Mouse (Mus musculus): ENCODE data around the gene Lysmd4.
"Not testable (repeated sequence)": the region's sequence is repeated elsewhere in the genome, so short reads cannot be mapped to it uniquely, and the experiment has no call there.

Gene Lysmd4

DNA sequence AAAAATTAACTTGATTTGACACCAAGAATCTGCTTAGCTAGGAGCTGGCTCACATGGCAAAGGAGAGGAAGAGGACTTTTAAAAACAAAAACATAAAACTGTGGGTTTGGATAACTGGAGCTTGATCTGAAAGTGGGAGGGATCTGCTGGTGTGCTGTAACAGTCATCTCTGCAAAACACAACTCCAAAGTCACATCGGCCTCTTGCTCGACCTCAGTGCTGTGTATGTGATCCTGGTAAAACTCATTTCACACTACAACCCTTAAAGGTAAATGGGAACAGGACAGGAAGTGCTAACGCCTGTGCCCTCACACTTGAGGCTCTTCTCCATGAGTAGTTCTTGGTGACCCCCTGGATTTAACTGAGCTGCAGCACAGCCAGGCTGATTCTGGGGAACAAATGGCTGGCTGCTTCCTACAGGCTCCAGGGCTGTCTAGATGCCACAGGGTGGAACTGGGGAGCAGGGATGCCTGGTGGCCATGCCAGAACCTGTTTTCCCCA, 8.3 kb downstream of the Lysmd4 start:
- DNase-seq (ENCODE audit: low read depth, low spot score) = no peak

DNA sequence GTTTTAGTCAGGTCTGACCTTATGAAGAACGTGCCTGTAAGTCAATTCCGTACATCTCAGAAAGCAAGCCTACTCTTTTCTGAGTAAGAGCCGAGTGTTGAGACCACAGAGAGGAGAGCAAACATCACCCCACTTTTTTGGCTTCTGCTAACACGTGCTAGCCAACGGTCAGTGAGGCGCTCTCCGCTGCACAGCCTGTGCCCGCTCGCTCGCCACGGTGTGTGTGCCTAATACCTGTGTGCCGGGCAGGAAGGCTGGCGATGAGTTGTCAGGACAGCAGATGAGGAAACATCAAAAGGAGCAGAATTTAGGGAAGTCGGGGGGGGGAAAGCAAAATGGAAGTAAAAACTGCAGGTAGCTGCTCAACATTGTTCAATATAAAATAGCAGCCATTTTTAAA, 10.2 kb downstream of the Lysmd4 start:
- DNase-seq (ENCODE audit: low read depth, low spot score) = no peak

DNA sequence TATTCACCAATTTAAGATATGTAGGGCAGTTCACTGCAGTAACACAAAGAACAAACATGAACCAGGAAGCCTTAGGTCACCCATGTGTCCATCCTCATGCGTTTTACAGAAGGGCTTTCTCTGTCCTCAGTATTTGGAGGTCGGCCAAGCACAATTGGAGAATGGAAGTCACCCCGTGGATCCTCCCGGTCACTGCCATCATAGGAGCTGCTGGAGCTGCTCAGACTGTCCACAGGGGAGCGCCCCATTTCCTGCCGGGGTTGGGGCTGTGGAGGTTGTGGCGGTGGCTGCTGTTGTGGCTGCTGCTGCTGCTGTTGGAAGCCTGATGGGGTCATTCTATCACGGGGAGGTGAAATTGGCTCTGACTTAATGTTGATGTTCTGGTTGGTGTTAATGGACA, 12.5 kb downstream of the Lysmd4 start:
- DNase-seq (ENCODE audit: low read depth, low spot score) = no peak

DNA sequence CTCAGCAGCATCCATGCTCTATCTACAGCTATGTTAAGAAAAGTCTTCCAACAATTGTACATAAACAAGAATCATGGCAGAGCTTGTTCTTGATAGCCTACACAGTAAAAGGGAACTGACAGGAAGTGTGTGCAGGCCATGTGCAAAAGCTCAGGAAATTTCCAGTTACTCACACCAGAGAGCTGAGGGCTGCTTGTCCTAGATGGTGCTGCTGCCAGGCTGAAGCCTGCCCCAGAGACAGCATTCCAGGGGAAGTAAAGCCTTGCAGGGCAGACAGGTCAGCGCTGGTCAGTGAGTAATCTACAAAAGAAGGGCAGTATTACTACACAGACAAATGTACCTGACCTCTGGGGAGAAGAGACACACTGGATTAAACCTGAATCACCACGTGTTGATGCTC, 14.0 kb downstream of the Lysmd4 start:
- DNase-seq (ENCODE audit: low read depth, low spot score) = no peak

DNA sequence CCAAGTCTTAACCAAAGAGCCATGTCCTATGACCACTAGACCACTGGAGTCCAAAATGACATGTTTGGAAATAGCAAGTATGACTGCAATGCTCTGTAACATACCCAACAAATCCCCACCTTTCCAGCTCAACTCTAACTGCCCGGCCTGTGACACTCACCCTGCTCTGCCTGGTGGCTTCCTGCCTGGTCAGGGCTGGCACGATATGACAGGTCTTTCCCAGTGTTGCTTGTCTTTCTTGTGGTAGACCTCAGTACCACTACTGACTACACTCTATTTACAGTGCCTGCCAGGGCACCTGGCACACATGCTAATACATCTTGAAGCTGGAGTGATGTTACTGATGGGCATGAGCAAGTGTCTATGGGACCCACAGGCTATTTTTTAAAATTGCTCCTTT, 15.4 kb downstream of the Lysmd4 start:
- DNase-seq (ENCODE audit: low read depth, low spot score) = no peak

DNA sequence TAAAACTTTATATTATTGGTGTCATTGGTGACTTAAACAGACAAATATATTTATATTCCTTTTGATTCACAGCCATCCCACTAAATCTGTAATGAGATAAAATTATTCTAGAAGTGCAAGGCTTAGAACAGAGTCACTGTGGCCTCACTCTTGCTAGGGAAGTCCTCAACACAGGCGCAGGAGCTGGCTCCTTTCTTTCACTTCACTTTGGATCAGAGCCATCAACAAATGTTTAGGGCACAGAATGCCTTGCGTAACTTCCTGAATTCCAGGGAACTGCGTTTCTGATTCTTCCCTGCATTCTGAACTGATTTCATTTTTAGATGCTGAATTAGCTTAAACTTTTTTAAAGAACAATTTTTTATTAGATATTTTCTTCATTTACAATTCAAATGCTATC, 19.6 kb downstream of the Lysmd4 start:
- DNase-seq (ENCODE audit: low read depth, low spot score) = no peak

DNA sequence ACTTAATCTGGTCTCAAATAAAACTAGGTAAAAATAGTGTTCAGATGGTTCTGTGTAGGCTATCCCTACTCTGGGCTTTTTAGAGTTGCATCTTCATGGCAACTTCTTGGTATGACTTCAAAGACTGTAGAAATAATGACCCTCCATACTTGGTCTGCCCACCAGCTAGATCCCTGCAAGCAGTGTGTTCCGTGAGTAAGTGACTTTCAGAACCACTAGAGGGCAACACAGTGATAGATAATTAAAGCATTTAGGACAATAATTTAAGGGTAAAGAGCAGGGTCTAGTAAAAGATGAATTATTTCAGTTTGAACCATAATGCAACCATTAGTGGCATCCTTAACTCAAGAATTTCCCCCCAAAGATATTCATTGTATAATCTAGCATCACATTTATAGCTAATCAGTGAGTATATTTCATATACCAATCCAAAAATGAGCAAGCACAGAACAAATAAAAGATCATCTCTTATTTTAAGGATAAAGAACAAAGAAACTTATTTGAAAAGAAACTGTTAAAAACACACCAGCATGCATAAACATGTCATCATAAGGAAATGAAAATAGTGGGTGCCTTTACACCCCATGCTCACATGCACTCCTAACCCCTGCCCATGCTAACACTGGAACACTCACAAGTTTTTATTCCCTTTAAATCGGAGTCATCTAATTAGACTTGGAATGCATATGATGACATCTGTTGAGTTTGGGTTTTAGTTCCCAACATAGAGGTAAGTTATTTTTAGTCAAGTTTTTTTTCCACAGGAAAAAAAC, 21.0 kb downstream of the Lysmd4 start:
- DNase-seq (ENCODE audit: low read depth, low spot score) = no peak

DNA sequence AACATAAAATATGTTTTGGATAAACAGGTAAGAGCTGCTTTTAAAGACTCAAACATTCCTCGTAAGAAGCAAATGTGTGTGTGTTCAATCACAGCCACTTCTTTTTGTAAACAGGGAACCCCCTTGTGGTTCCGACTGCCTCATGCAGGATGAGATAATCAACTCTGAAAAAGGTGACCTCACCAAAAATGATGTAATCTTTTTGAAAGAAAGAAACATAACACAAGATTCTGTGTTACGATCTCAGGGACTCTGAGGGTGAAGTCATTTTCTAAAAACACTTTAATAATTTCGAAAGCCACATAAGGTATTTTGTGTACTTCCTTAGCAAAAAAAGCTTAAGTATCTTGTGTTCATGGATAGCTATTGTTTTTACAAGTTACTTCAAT, 21.5 kb downstream of the Lysmd4 start:
- no peak for DNase-seq (ENCODE audit: low read depth, low spot score)

DNA sequence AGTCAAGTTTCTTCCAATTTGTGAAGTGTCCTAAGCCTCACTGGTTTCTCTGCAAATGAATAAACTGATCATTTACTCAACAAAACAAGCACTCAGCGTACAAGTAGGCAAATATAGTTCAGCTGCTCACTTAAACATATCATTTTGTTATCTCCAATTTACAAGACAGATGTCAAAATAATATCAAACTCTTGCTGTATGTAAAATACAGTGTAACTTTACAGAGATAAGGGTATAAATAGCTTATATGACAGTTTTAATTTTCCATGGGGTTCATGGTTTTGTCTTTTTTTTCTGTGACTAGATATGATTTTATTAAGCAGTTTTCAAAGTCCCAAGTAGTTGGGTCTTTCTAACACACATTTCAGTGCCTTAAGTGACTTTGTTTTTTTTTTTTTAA, 22.9 kb downstream of the Lysmd4 start:
- no peak for DNase-seq (ENCODE audit: low read depth, low spot score)

DNA sequence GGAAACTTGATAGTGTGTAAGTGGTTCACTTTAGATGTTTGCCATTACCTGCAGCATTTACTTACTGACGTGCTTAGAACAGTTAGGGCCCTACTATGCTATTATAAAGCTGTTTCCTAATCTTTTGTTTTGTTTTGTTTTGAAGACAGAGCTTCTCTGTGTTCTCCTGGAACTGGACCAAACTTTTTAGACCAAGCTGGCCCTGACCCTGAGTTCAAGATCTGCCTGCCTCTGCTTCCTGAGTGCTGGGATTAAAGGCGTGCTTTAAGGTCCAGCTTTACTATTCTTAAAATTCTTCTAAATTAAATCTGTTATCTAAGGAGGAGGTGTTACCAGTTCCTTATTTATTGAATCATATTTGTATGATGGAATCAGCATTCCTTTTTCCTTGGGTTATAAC, 23.7 kb downstream of the Lysmd4 start:
- DNase-seq (ENCODE audit: low read depth, low spot score) = no peak

DNA sequence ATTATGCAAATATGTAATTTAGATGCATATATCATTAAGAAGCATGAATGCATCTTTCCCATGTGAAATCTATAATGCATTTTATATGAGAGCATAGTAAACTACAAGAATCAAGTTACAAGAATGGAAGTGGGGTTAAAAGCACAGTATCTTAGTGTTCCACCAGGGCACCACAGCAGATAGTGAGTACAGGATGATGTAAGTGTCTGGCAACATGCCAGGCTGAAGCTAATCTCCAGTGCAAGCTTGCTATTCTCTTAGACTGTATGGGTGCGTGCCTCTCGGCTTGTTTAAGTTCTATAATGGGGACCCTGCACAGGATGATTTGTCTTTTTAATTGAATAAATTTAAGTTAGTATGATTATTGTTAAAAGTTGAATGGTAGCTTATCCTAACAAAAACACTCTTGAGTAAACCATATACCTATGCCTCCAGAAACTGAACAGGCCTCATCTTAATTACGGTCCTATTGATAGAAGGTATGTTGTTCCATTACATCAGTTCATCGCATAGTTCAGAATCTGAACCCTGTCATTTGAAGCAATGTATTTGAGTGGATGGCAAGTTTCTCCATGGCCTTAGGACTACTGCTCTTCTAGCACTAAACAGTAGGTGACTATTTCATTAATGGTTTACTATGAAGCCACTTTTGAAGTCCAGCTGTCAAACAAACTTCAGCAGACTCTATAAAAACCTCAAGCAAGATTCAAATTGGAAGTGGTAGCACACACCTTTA, 37.7 kb downstream of the Lysmd4 start:
- no peak for DNase-seq (ENCODE audit: low read depth, low spot score)

DNA sequence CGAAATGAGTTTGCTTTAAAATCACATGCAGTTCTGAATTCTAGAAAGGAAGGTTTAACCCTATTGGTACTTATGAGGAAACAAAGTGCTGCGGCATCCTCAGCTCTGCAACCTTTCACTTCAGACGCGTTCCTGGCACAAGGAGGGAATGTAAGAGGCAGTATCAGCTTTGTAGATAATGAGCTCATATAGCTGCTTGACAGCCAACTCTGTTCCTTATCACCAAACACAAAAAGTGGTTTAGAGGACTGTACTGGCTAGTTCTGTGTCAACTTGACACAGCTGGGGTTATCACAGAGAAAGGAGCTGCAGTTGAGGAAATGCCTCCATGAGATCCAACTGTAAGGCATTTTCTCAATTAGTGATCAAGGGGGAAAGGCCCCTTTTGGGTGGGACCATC, 48.1 kb downstream of the Lysmd4 start:
- DNase-seq (ENCODE audit: low read depth, low spot score) = not testable (repeated sequence)

DNA sequence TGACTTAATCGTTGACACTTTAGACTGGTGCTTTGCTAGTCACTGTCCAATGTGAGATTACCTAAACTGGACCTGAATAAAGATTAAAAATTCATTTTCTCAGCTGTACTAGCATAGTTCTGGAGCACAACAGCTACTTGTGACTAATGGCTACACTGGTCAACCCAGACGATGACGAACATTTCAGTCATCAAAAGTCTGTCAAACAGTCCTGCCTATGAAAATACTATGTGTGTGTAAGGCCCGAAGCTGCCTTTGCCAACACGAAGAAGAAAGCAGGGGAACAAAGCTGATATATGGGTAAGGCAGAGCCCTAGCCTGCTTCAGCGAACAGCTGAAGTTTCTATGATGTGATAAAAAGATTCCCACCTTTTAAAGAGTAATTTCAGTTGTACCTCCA, 61.2 kb downstream of the Lysmd4 start:
- DNase-seq (ENCODE audit: low read depth, low spot score) = no peak

DNA sequence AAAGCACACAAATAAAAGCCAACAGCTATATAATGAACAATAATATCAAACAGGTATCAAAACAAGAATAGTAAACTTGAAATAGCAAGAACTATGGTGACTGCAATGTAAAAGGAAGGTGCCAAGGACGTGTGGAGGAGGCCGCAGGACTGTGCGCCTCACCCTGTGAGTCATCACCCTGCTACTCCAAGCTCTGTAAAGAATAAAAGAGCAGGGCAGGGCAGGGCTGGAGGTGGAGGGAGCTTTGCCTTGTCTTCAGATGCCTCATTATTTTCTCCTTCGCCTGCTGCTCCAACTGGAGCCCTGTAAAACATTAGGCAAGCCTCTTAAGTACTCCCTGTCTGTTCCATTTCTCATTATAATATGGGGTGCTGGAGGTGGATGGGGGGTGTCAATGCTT, 65.1 kb downstream of the Lysmd4 start:
- DNase-seq (ENCODE audit: low read depth, low spot score) = peak; percentile 40

DNA sequence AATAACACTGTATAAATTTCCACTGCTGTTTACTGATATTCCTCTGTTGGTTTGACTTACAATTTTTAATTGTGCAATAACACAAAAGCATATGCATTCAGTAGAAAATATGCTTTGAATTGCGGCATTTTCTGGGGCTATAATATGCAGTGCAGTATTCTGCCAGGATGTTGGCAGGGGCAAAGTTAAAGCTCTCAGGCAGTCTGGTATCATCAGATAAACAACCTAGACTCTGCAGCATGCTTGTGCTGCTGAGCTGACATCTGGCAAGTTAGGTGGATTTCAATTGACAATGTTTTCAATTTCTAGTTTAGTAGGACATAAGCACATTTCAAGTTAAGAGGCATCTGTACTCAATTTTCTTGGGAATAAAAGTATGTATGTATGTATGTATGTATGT, 69.0 kb downstream of the Lysmd4 start:
- DNase-seq (ENCODE audit: low read depth, low spot score) = no peak

DNA sequence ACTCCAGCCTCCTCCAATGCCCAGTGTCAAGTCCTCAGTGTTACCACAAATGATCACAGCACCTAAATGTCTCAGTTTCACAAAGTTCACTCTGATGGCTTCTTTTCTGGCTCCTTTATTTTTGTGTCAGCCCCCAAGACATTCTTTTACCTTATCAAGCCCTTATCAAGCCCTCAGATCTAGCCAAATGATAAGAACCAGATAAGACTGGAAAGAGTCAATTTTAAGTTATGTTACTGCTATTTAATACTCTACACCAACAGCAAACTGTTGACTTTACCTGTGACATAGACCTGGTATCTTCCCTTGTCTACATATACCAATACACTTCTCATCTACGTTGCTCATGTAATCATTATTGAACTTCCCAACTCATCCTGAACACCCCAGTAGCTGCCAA, 74.1 kb downstream of the Lysmd4 start:
- DNase-seq (ENCODE audit: low read depth, low spot score) = no peak

DNA sequence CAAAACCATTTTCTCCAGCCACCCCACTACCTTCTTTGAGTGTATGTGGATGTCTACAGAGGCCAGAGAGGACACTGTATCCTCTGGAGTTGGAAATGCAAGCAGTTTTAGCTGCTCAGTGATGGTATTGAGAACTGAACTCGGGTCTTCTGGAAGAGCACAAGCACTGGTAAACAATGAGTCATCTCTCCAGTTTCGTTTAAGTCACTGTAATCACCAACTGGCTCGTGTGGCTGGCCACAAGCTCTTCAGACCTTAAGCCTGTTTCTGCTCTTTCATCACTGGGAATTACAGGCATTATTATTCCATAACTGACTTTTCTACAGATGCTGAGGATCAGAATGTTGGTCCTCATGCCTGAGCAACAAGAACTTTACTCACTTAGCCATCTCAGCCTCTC, 82.6 kb downstream of the Lysmd4 start:
- no peak for DNase-seq (ENCODE audit: low read depth, low spot score)

DNA sequence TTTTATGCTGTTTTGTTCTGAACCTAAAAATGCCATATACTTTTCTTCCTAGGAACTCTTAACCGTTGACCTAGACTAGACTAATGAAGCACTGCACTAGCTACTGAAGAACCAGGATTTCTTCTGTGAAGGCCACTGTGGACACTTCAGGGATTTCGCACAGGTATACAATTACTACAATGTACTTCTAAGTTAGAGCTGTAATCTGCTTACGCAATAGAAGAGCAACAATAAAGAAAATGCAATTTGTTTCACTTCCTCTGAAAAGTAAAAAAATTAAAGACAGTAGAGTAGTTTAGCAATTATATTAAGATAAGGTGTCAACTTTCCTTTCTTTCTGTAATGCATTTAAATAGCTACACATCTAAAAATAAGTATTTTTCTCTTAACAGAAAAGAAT, 84.7 kb downstream of the Lysmd4 start:
- DNase-seq (ENCODE audit: low read depth, low spot score) = no peak

DNA sequence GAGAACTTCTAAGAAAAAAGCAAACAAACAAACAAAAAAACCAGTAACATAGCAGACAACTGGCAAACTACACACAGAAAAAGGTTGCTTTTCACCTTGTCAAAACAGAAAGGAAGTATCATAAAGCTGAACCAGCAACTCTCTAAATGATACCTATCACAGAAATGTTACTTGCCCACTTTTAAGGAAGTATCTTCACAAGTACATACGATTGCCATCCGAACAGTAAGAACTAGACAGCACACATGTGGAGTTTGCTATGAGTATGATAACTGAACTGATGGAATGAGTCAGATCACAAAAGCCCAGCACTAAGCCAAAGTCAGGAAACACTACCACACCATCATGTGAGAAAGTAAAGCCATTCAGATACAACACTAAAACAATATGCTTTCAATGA, 85.8 kb downstream of the Lysmd4 start:
- DNase-seq (ENCODE audit: low read depth, low spot score) = no peak

DNA sequence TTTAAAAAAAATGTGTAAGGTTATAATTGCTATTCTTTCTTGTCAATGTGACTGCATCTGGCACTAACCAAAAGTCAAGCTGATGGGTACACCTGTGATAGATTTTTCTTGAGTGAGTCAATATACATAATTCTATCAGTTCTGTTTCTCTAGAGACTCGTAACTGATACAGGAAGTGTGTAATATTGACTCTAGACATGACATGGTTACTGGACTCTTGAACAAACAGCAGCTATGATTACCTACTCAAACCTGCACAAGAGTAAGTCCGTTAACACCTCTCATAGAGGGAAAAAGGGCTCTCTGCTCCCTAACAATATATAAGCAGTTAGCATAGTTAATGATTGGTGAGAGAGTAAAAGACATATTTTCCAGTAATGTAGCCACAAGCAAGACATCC, 87.8 kb downstream of the Lysmd4 start:
- no peak for DNase-seq (ENCODE audit: low read depth, low spot score)

DNA sequence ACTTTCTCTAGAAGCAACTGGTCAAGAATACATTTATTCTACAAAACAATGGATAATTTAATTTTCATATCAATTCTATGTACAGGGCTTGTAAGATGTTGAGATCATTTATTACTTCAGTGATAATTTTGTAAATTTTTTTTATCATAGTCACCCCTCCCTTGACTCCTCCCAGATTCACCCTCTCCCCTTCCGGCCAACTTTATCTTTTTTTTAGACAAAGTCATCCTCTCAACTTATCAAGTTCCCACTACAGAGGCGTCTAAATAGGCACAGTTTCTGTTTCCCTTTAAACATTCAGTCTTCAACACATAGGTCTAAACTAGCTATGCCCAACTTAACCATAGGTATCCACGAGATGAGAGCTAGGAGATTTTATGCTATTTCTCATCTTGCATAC, 90.9 kb downstream of the Lysmd4 start:
- DNase-seq (ENCODE audit: low read depth, low spot score) = no peak

DNA sequence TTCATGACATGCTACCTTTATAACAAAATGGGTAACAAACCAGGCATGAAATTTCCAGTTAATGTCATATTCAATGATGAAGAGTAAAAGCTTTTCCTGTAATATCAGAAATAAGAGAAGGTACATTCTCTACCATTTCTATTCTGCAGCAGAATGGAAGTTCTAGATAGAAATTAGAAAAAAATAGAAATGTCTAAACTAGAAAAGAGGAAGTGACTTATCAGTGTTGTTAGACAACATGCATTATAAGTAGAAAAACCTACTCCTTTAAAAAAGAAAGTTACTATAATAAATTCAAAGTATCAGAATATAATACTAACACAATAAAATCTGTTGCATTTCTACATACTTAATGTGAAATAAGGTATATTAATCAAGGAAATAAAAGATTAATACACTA, 96.4 kb downstream of the Lysmd4 start:
- DNase-seq (ENCODE audit: low read depth, low spot score) = no peak

DNA sequence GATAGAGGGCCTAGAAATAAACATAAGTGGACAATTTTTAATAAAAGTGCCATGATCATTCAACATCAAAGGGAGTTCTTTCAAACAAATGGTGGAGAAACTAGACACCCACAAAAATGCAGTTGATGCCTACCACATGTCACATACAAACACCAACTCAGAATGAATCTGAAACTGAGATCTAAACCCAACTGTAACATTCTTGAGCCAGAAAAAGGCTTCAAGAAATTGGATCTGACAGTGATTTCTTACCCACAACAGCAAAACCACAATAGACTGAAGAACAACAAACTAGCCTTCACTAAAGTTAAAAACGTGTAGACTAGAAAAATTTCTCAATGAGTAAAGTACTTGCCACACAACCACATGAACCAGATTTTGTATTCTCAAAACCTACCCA, 98.0 kb downstream of the Lysmd4 start:
- DNase-seq (ENCODE audit: low read depth, low spot score) = no peak

Measured in telencephalon, adult 2 months (tissue).